Mouse (Mus musculus): ENCODE results near the gene Olfr703.
A peak's percentile ranks its signal among the peaks of the same experiment; 100 is the strongest.

The Olfr703 gene

GRCm38 (mm10) chr7:106843060-106843459, at the start of gene Olfr703:
TSS of gene Olfr703 (plus strand) at chr7:106843360.
- no peak for DNase-seq (ENCODE audit: low spot score)

- DNase-seq (ENCODE audit: low spot score): no peak
These were observed 34.4 kb upstream of the Olfr703 start, which contains the start of gene Olfr700 for GRCm38 (mm10) chr7:106808734-106809133. TSS of gene Olfr700 (minus strand) at chr7:106808834.

GRCm38 (mm10) chr7:106813829-106814228, 29.3 kb upstream of the Olfr703 start, which contains the start of gene Olfr701:
TSS of gene Olfr701 (plus strand) at chr7:106814129.
- DNase-seq (ENCODE audit: low spot score): no peak

- peak; percentile 3 for DNase-seq (ENCODE audit: low spot score)
These were observed 27.4 kb upstream of the Olfr703 start for GRCm38 (mm10) chr7:106815775-106816174.

GRCm38 (mm10) chr7:106818414-106818813, 24.7 kb upstream of the Olfr703 start:
- DNase-seq (ENCODE audit: low spot score): no peak

GRCm38 (mm10) chr7:106833793-106834192, 9.4 kb upstream of the Olfr703 start, which contains the start of gene Olfr702:
TSS of gene Olfr702 (minus strand) at chr7:106833893.
- no peak for DNase-seq (ENCODE audit: low spot score)

- DNase-seq (ENCODE audit: low spot score): no peak
These were observed 19.7 kb downstream of the Olfr703 start, which contains the start of gene Olfr704 for GRCm38 (mm10) chr7:106862885-106863284. TSS of gene Olfr704 (plus strand) at chr7:106863185.

GRCm38 (mm10) chr7:106876791-106877190, 33.6 kb downstream of the Olfr703 start, which contains the start of gene Olfr705:
TSS of gene Olfr705 (minus strand) at chr7:106876891.
- DNase-seq (ENCODE audit: low spot score): no peak

GRCm38 (mm10) chr7:106888062-106888461, 44.9 kb downstream of the Olfr703 start, which contains the start of gene Olfr706:
TSS of gene Olfr706 (minus strand) at chr7:106888162.
- no peak for DNase-seq (ENCODE audit: low spot score)
